Mouse (Mus musculus) erythroblast, adult 5-6 weeks (primary cell): Measurements from ENCODE around the gene Dnaja1. TPM values are rescaled to one million over a fixed set of nuclear protein-coding genes. Genes with fewer than 3 reads are reported as not detected.

ENCODE experiments used
- total RNA-seq, 2 experiments: library from RNA; stranded (forward) in 1 of 2; stranded (reverse) in 1 of 2; fragments of 150-400 nt in 1 of 2; fragments of 200-764, 138-1000 nt in 1 of 2; gene quantifications; 2 replicates each; pipeline versions ENCODE4 v1.2.3 to v1.2.4; 2015 to 2017; ENCODE audit warnings: low replicate concordance in 2 of 2

Gene Dnaja1
- total RNA-seq, 2 experiments from 2014 or later = 36.1 to 78.4 TPM

Other genes starting within 250 kb of the Dnaja1 start
- not detected in 2 replicates for gene Tmem215, start 250.0 kb upstream of the Dnaja1 start, total RNA-seq (2015; ENCODE audit: low replicate concordance)
- gene Tmem215, start 250.0 kb upstream of the Dnaja1 start, total RNA-seq (2017; ENCODE audit: low replicate concordance) = not detected in 2 replicates
- 1.2 and 3.6 TPM in 2 replicates for gene Aptx, start 19.0 kb upstream of the Dnaja1 start, total RNA-seq (2015; ENCODE audit: low replicate concordance)
- 1.1 and 1.7 TPM in 2 replicates for gene Aptx, start 19.0 kb upstream of the Dnaja1 start, total RNA-seq (2017; ENCODE audit: low replicate concordance)
- gene Smu1, start 35.8 kb downstream of the Dnaja1 start, total RNA-seq (2015; ENCODE audit: low replicate concordance) = 19.0 and 23.8 TPM in 2 replicates
- gene Smu1, start 35.8 kb downstream of the Dnaja1 start, total RNA-seq (2017; ENCODE audit: low replicate concordance) = 24.4 and 30.8 TPM in 2 replicates
- 34.5 and 42.3 TPM in 2 replicates for gene B4galt1, start 131.9 kb downstream of the Dnaja1 start, total RNA-seq (2015; ENCODE audit: low replicate concordance)
- 29.7 and 31.4 TPM in 2 replicates for gene B4galt1, start 131.9 kb downstream of the Dnaja1 start, total RNA-seq (2017; ENCODE audit: low replicate concordance)
- gene Spink4, start 197.9 kb downstream of the Dnaja1 start, total RNA-seq (2015; ENCODE audit: low replicate concordance) = not detected in 2 replicates
- not detected in 2 replicates for gene Spink4, start 197.9 kb downstream of the Dnaja1 start, total RNA-seq (2017; ENCODE audit: low replicate concordance)
- 28.2 and 33.2 TPM in 2 replicates for gene Bag1, start 226.1 kb downstream of the Dnaja1 start, total RNA-seq (2015; ENCODE audit: low replicate concordance)
- gene Bag1, start 226.1 kb downstream of the Dnaja1 start, total RNA-seq (2017; ENCODE audit: low replicate concordance) = 126 and 129 TPM in 2 replicates
- 26.5 and 36.4 TPM in 2 replicates for gene Chmp5, start 226.3 kb downstream of the Dnaja1 start, total RNA-seq (2015; ENCODE audit: low replicate concordance)
- 42.0 and 56.2 TPM in 2 replicates for gene Chmp5, start 226.3 kb downstream of the Dnaja1 start, total RNA-seq (2017; ENCODE audit: low replicate concordance)
- 8.8 and 11.3 TPM in 2 replicates for gene Nfx1, start 248.8 kb downstream of the Dnaja1 start, total RNA-seq (2015; ENCODE audit: low replicate concordance)
- 19.3 and 22.7 TPM in 2 replicates for gene Nfx1, start 248.8 kb downstream of the Dnaja1 start, total RNA-seq (2017; ENCODE audit: low replicate concordance)